Mouse (Mus musculus) frontal cortex, postnatal 25 days (tissue): ENCODE measurements around the gene Neurod4.
"Not testable (repeated sequence)": the region's sequence is repeated elsewhere in the genome, so short reads cannot be mapped to it uniquely, and the experiment has no call there.

Source experiments
- DNase-seq, 2 experiments: peaks; one replicate each; pipeline ENCODE4 v3.0.0; 2022; ENCODE audit warnings: low spot score in 2 of 2

Neurod4 gene

GRCm38 (mm10) chr10:130280066-130280465, at the start of gene Neurod4:
Gene Neurod4, minus strand, starts transcription at chr10:130280240.
- no peak for DNase-seq

GRCm38 (mm10) chr10:130324243-130324642, 44.2 kb upstream of the Neurod4 start:
- no peak for DNase-seq

- DNase-seq = no peak
Measured at GRCm38 (mm10) chr10:130322637-130323036, 42.6 kb upstream of the Neurod4 start, which contains the start of gene Tespa1. Gene Tespa1, plus strand, starts transcription at chr10:130322870.

- no peak for DNase-seq
Measured at GRCm38 (mm10) chr10:130322062-130322461, 42.0 kb upstream of the Neurod4 start.

GRCm38 (mm10) chr10:130320715-130321114, 40.7 kb upstream of the Neurod4 start:
- no peak for DNase-seq

DNA sequence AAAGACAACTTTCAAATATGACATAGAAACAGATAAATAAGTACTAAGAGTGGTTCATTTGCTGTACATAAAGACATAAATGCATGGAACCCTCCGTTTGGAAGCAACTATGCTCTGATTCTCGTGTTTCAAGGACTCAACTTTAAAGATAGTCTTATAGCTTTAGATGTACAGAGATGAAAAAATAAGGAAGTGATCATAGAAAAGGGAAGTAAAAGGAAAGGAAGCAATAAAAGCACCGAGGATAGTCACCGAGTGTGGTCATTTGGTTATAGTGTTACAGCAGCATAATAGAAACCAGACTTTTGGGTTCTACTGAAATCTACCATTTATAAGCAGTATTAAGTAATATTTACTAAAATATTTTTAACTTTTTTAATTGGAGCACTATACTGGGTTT, 38.7 kb upstream of the Neurod4 start:
- DNase-seq = no peak

DNA sequence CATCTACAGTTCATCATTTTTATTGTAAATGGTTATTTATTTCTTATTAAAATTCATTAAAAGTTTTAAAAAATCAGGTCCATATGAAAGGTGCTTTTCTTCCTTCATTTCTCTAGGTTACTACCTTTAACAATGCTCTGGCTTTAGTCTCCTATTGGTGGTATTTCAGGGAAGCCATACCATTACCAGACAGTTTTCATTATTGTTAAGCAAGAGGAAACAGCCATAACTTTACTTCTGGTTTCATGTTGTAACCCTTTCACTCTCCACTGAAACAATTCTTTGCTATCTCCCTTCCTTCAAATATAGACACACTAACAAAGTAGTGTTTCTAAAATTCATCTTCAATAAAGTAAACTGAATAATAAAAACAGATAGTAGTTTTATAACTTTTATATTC, 35.8 kb upstream of the Neurod4 start:
- no peak for DNase-seq

GRCm38 (mm10) chr10:130314110-130314829, 34.2 kb upstream of the Neurod4 start:
- DNase-seq = no peak

- DNase-seq = no peak
Measured at GRCm38 (mm10) chr10:130313531-130313930, 33.5 kb upstream of the Neurod4 start.

GRCm38 (mm10) chr10:130311534-130312227, 31.6 kb upstream of the Neurod4 start:
- no peak for DNase-seq

- DNase-seq = not testable (repeated sequence)
Measured at GRCm38 (mm10) chr10:130304138-130304537, 24.1 kb upstream of the Neurod4 start.

- DNase-seq = peak in 1 of 2 experiments; percentile 20
Measured at GRCm38 (mm10) chr10:130298748-130299147, 18.7 kb upstream of the Neurod4 start.

DNA sequence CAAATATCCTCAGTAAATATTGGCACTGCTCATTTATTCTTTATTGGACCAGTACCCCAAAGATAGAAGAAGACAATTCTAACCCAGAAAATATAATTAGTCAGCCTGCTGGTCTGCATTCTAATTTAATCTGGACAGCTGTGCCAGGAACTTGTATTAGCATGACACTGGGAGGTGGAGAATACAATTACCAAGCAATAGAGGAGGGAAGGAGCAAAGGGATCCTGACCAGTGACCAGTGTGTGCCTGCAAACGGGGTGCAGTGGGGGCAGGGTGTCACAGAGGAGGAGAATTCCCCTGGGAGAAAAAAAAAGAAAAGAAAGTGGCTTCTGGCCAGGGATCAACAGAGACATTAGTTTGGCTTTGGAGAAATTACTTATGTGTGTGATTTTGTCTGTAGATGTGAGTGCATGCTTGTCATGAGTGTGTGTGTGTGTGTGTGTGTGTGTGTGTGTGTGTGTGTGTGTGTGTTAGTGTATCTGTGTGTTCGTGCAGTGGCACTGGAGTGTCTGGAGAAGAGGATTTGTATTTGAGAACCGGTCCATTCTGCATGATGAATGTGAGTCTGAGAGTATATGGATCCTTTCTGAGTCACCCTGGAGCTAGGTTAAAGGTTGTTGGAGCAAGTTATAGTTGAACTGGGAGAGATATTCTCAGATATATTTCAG, 13.8 kb upstream of the Neurod4 start:
- no peak for DNase-seq

GRCm38 (mm10) chr10:130288007-130288406, 8.0 kb upstream of the Neurod4 start:
- no peak for DNase-seq

GRCm38 (mm10) chr10:130287201-130287600, 7.2 kb upstream of the Neurod4 start:
- no peak for DNase-seq

DNA sequence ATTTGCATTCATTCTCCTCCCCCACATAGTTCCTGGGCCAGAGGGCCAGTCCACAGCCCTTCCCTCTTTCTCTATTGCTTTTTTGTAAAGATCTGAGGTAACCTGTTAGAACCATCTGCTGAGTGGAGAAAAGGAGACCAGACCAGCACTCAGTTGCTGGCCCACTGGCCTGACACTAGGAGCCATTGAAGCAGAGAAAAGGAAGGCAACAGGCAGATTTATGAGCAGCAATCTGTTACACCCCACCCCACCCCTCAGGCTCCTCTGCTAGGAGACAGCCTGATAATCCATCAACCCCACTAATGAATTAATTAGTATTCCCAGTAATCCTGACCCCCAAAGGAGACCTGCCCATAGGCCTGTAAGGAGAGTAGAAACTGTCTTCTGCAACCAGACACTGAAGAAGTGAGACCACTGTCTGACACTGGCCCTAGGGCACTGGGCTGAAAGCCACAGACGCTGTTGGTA, 2.0 kb upstream of the Neurod4 start:
- DNase-seq = no peak

DNA sequence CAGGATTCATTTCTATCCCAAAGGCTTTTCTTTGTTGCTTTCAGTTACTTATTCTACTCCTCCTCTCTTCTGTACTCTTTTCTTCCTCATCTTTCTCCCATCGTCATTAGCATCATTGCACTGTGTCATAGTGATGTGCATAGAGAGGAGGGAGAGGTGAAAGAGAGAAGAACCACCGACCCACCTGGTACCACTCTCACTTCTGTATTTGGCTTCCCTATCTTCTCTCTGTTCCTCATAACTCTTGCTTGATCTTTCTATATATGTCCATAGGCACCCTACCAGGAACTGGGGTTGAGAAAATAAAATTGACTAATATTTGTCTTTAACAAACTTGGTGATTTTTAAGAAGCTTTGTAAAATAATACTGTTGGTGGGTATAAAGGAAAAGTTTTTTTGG, 3.5 kb downstream of the Neurod4 start:
- DNase-seq = no peak

- no peak for DNase-seq
Measured at GRCm38 (mm10) chr10:130275759-130276158, 4.3 kb downstream of the Neurod4 start.

DNA sequence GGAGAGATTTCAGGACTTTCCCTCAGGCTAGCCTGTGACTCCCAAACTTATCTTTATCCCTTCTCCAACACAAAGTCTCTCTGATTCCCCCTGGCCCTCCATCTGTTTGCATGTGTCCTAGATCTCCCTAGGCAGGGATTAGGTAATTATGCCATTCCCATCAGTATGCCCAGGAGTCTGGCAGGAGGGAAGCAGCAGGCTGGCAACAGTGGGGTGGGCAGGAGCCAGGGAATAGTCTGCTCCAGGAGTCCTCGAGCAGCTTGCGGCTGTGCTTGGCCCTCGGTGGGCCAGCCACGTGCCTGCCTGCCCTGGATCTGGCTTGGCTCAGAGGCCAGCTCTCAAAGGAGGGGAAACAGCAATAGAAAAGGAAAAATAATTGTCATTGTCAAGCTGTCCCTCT, 16.8 kb downstream of the Neurod4 start:
- peak in 1 of 2 experiments; percentile 6 for DNase-seq

DNA sequence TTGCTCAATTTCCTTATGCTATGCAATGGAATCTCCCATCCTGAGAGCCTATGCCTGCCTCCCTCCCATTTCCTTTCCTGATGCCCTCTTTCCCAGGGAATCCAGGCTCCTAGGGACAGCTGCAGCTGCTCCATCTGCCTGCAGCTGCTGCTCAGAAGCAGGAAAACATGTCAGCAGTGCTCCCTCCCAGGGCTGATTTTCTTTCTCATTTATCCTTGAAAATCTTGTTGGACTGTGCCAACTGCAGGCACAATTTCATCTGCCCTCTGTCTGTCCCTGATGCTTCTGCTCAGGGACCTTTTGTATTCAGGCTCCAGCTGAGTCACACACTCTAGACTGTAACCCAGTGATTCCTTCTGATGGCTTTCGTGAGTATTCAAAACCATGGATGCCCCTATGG, 20.6 kb downstream of the Neurod4 start:
- DNase-seq = no peak

DNA sequence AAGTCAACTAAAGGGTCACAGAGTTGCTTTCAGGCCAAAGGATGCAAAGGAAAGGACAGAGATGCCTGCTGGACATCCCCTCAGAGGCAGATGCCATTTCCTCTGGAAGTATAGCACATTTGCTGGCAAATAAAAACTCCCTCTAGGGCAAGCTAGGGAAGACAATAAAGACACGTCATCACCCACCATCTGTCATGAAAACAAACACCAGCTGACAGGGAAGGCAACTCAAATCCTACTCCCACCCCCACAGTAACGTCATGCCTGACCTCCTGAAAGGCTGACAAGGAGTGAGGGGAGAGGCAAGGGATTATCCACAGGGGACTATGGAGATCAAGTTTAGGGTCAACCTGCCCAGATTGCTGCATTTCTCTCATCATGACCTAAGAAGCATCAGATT, 35.8 kb downstream of the Neurod4 start:
- no peak for DNase-seq
